ENCODE assay signal across 8 mouse cellular contexts in genomic region chr5:104021597-104022378, GRCm38 (mm10). TPM values are rescaled to one million over a fixed set of nuclear protein-coding genes. Genes with fewer than 3 reads are reported as not detected.
A peak's percentile ranks its signal among the peaks of the same experiment; 100 is the strongest.
DNase-seq lines count a peak whose midpoint lies in the region; ATAC-seq lines count a peak whose summit lies in the region.

Hsd17b11 (minus strand) TSS chr5:104021919.

- peak within 1 kb of the TSS; percentile 72 for H3K9ac ChIP-seq in lung, embryonic 16.5 days (ENCODE audit: low read length)

- no peaks in the 10 kb centered on the region for H3K9me3 ChIP-seq in hindbrain, embryonic 10.5 days
- H3K9me3 ChIP-seq in lung, embryonic 16.5 days (ENCODE audit: control insufficient read depth, low read length), result no peaks in the 10 kb centered on the region

- H3K27ac ChIP-seq in hindbrain, embryonic 10.5 days, result peak within 1 kb of the TSS; percentile 85
- peak within 1 kb of the TSS; percentile 91 for H3K27ac ChIP-seq in lung, embryonic 16.5 days (ENCODE audit: low read length)

- H3K4me3 ChIP-seq in hindbrain, embryonic 10.5 days, result peak within 1 kb of the TSS; percentile 58
- peak within 1 kb of the TSS; percentile 68 for H3K4me3 ChIP-seq in lung, embryonic 16.5 days (ENCODE audit: low read length)

- no peaks in the 10 kb centered on the region for H3K36me3 ChIP-seq in hindbrain, embryonic 10.5 days
- H3K36me3 ChIP-seq in lung, embryonic 16.5 days (ENCODE audit: control insufficient read depth, insufficient read depth, low read length), result peaks cover 5% of the 10 kb centered on the region

- peak; percentile 97 for ATAC-seq in lung, embryonic 16.5 days (ENCODE audit: low read depth)

- peaks cover 25% of the 10 kb centered on the region for H3K4me1 ChIP-seq in hindbrain, embryonic 10.5 days (replicated peaks)
- H3K4me1 ChIP-seq in lung, embryonic 16.5 days (replicated peaks; ENCODE audit: control insufficient read depth, insufficient read depth, low read length), result peaks cover 25% of the 10 kb centered on the region

- WGBS in hindbrain, embryonic 10.5 days, result 1% methylated on average over 31 of the region's 31 CpGs
- under 1% methylated on average over 31 of the region's 31 CpGs for WGBS in lung, embryonic 16.5 days

- H3K27me3 ChIP-seq in hindbrain, embryonic 10.5 days (ENCODE audit: insufficient read depth, poor library complexity, severe bottlenecking), result peaks cover 36% of the 10 kb centered on the region
- H3K27me3 ChIP-seq in lung, embryonic 16.5 days (ENCODE audit: control insufficient read depth, insufficient read depth, low read depth, low read length), result no peaks in the 10 kb centered on the region

- DNase-seq in MN1 (ENCODE audit: low spot score), result peak; percentile 83
- DNase-seq in cerebellum, adult 9-11 months, result peak; percentile 65
- DNase-seq in frontal cortex, adult 2 months (ENCODE audit: extremely low spot score in 1 of 2, low spot score in 1 of 2), result peak; percentile 46 to 73
- peak; percentile 79 for DNase-seq in hindbrain, embryonic 10.5 days (ENCODE audit: low spot score)
- peak; percentile 84 for DNase-seq in layer of hippocampus, adult 9-11 months
- DNase-seq in ovary, adult 18-20 months (ENCODE audit: low spot score), result peak; percentile 91
- DNase-seq in thymus, postnatal 10 days (ENCODE audit: low spot score in 2 of 2), result peak; percentile 36 to 40

- peak within 1 kb of the TSS; percentile 85 for H3K4me2 ChIP-seq in lung, embryonic 16.5 days (ENCODE audit: low read depth, low read length)

RNA-seq across cellular contexts. Expression of gene Hsd17b11, which starts in this region (rescaled TPM):
- 48.7 and 49.3 TPM in 2 replicates for polyA plus RNA-seq in frontal cortex, adult 2 months (2012; rRNA removed)
- 1.2 and 2.2 TPM in 2 replicates for polyA plus RNA-seq in hindbrain, embryonic 10.5 days (2016; fragmentation: Nextera tagmentation; extraction: Ambion mirVana)
- 5.3 and 6.2 TPM in 2 replicates for polyA plus RNA-seq in lung, embryonic 16.5 days (2015; fragmentation: Nextera tagmentation; extraction: Ambion mirVana)

Comparison
In these comparisons a context has a peak if more than half of its experiments do, and no peak if none do; other contexts are left out.
1. Peak in every context shown above with its lines: DNase-seq, ATAC-seq, H3K4me3 ChIP-seq and H3K27ac ChIP-seq.
2. DNase-seq: peak in every context shown above with its lines; median percentile 91 in ovary, adult 18-20 months; 84 in layer of hippocampus, adult 9-11 months; 83 in MN1; 79 in hindbrain, embryonic 10.5 days; 65 in cerebellum, adult 9-11 months; 60 in frontal cortex, adult 2 months; 38 in thymus, postnatal 10 days.